11 mouse cellular contexts compared by ENCODE assay signal in the genomic region with DNA sequence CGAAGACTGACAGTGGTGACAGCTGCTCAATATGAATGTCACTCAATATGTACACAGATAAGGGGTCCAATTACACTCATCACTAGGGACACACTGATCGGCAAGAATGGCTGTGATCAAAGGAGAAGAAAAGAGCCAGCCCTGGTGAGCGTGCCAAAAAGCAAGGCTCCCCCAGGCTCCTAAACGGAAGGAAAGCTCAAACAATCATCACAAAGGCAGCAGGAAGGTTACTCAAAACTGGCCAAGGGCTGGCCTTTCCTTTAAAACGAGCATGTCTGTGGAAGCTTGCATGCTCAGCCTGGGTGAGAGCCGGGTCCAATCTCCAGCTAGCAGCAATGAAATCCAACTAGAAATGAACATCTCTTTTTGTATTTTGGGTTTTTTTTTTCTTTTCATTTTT. TPM values are rescaled to one million over a fixed set of nuclear protein-coding genes. Genes with fewer than 3 reads are reported as not detected.
DNase-seq lines count a peak whose midpoint lies in the region; ATAC-seq lines count a peak whose summit lies in the region.
"Had no signal": no experiment of that assay in that cellular context is flagged by ENCODE, and none has a peak within 500 bp of the region (broad histone marks: within the 10 kb centered on the region; RNA-seq: fewer than 3 reads in every experiment).

No protein-coding gene starts in this region.

- peak overlapping the region; percentile 77 for H3K27ac ChIP-seq in neural tube, embryonic 13.5 days (replicated peaks)
- 0 out of 2 replicates have a peak overlapping the region, but pooled peaks have one; percentile 21 for H3K27ac ChIP-seq in hindbrain, embryonic 16.5 days (ENCODE audit: low read depth, low read length)
- H3K27ac ChIP-seq in embryonic facial prominence, embryonic 10.5 days (replicated peaks), result no peak overlapping the region
- H3K27ac ChIP-seq: stomach, embryonic 15.5 days had no signal

- 0 out of 2 replicates have a peak, but pooled peaks have one; percentile 13 for ATAC-seq in neural tube, embryonic 13.5 days (ENCODE audit: low read depth)
- peak; percentile 41; the same call in 1 of the 2 replicates for ATAC-seq in hindbrain, embryonic 16.5 days

- DNase-seq in neural tube, embryonic 10.5 days (ENCODE audit: extremely low spot score, low spot score), result no peak
- peak; percentile 69 for DNase-seq in lung, postnatal 10 days
- DNase-seq in cerebellum, postnatal 36 days, result no peak
- no peak for DNase-seq in left cerebral cortex, adult 18-20 months (ENCODE audit: low spot score in 2 of 2)
- DNase-seq in embryonic facial prominence, embryonic 10.5 days (ENCODE audit: low spot score), result no peak
- DNase-seq: cerebellum, adult 11-12 months; right cerebral cortex, adult 18-20 months had no signal

- H3K9ac ChIP-seq in neural tube, embryonic 13.5 days, result no peak overlapping the region
- H3K9ac ChIP-seq in hindbrain, embryonic 16.5 days (ENCODE audit: low read depth, low read length), result no peak overlapping the region
- H3K9ac ChIP-seq: stomach, embryonic 15.5 days had no signal

- 43% methylated on average over 6 of the region's 6 CpGs for WGBS in neural tube, embryonic 13.5 days
- WGBS in hindbrain, embryonic 16.5 days, result 20% methylated on average over 6 of the region's 6 CpGs
- 47% methylated on average over 6 of the region's 6 CpGs for WGBS in embryonic facial prominence, embryonic 10.5 days

- peaks cover 5% of the 10 kb centered on the region; the same call in 1 of the 2 replicates for H3K9me3 ChIP-seq in neural tube, embryonic 13.5 days
- no peaks in the 10 kb centered on the region for H3K9me3 ChIP-seq in hindbrain, embryonic 16.5 days (ENCODE audit: control insufficient read depth, low read length)
- H3K9me3 ChIP-seq in embryonic facial prominence, embryonic 10.5 days, result no peaks in the 10 kb centered on the region
- H3K9me3 ChIP-seq: stomach, embryonic 15.5 days had no signal

- H3K36me3 ChIP-seq in neural tube, embryonic 13.5 days, result peaks cover 31% of the 10 kb centered on the region
- peaks cover 12% of the 10 kb centered on the region for H3K36me3 ChIP-seq in hindbrain, embryonic 16.5 days (ENCODE audit: control insufficient read depth, insufficient read depth, low read length)
- no peaks in the 10 kb centered on the region for H3K36me3 ChIP-seq in embryonic facial prominence, embryonic 10.5 days (replicated peaks)
- H3K36me3 ChIP-seq: stomach, embryonic 15.5 days had no signal

- no peaks in the 10 kb centered on the region for H3K27me3 ChIP-seq in neural tube, embryonic 13.5 days
- H3K27me3 ChIP-seq in hindbrain, embryonic 16.5 days (replicated peaks; ENCODE audit: control insufficient read depth, insufficient read depth, low read length), result no peaks in the 10 kb centered on the region
- no peaks in the 10 kb centered on the region for H3K27me3 ChIP-seq in embryonic facial prominence, embryonic 10.5 days (replicated peaks; ENCODE audit: low read depth, poor library complexity, severe bottlenecking)
- H3K27me3 ChIP-seq: stomach, embryonic 15.5 days had no signal

- no peak overlapping the region for H3K4me2 ChIP-seq in neural tube, embryonic 13.5 days
- no peak overlapping the region for H3K4me2 ChIP-seq in hindbrain, embryonic 16.5 days (ENCODE audit: low read length)
- H3K4me2 ChIP-seq: liver, embryonic 11.5 days; stomach, embryonic 15.5 days had no signal

- no peak overlapping the region for H3K4me3 ChIP-seq in neural tube, embryonic 13.5 days
- no peak overlapping the region for H3K4me3 ChIP-seq in hindbrain, embryonic 16.5 days (ENCODE audit: low read length)
- H3K4me3 ChIP-seq in embryonic facial prominence, embryonic 10.5 days, result no peak overlapping the region
- H3K4me3 ChIP-seq: stomach, embryonic 15.5 days had no signal

- H3K4me1 ChIP-seq in neural tube, embryonic 13.5 days (replicated peaks), result peaks cover 21% of the 10 kb centered on the region
- peaks cover 8% of the 10 kb centered on the region; the same call in 1 of the 2 replicates for H3K4me1 ChIP-seq in hindbrain, embryonic 16.5 days (ENCODE audit: control insufficient read depth, insufficient read depth, low read depth, low read length)
- H3K4me1 ChIP-seq in embryonic facial prominence, embryonic 10.5 days, result peaks cover 8% of the 10 kb centered on the region; the same call in 1 of the 2 replicates
- H3K4me1 ChIP-seq: stomach, embryonic 15.5 days had no signal

RNA-seq across cellular contexts. Expression of gene 2510009E07Rik, which starts 39.2 kb away (rescaled TPM):
- 54.0 and 56.5 TPM in 2 replicates for polyA plus RNA-seq in neural tube, embryonic 13.5 days (2015; fragmentation: Nextera tagmentation; extraction: Ambion mirVana)
- 42.6 and 47.6 TPM in 2 replicates for polyA plus RNA-seq in hindbrain, embryonic 16.5 days (2015; fragmentation: Nextera tagmentation; extraction: Ambion mirVana)
- total RNA-seq in left cerebral cortex, adult 18-20 months (2021), result 10 to 100 TPM; 47.0 to 56.8 TPM
- polyA plus RNA-seq in embryonic facial prominence, embryonic 10.5 days (2016; fragmentation: Nextera tagmentation; extraction: Ambion mirVana), result 12.7 and 14.2 TPM in 2 replicates
